ENCODE assay signal across 8 mouse cellular contexts in the genomic region with DNA sequence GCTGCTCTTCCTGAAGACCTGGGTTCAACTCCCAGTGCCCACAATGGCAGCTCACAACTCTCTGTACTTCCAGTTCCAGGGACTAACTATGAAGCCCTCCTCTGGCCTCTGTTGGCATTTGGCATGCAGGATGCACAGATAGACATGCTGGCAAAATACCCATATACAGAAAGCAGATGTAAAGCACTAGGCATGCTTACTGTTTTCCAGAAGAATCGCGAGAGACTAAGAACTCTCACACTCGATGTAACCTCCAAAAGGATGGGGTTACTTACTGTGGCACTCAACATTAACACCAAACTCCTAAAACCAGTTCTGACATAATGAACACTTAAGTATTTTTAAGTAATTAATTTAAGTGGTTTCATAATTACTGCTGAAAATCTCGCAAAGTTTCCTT. TPM values are rescaled to one million over a fixed set of nuclear protein-coding genes. Genes with fewer than 3 reads are reported as not detected.
DNase-seq lines count a peak whose midpoint lies in the region; ATAC-seq and TF ChIP-seq lines count a peak whose summit lies in the region.

No protein-coding gene starts in this region.

- 37% methylated on average over 4 of the region's 4 CpGs for WGBS in liver, adult 2 months
- 51% methylated on average over 4 of the region's 4 CpGs for WGBS in hindbrain, postnatal 0 days

- peak overlapping the region; percentile 80 for H3ac ChIP-seq in myocyte (ENCODE audit: control insufficient read depth, insufficient read length)

- H3K79me2 ChIP-seq in liver, adult 2 months (ENCODE audit: control insufficient read depth, insufficient read depth, low read length) = peaks cover 40% of the 10 kb centered on the region
- H3K79me2 ChIP-seq in myocyte (ENCODE audit: control insufficient read depth, insufficient read depth) = peaks cover 58% of the 10 kb centered on the region

- H3K36me3 ChIP-seq in liver, adult 2 months (ENCODE audit: control insufficient read depth, insufficient read depth, low read length) = no peaks in the 10 kb centered on the region
- no peaks in the 10 kb centered on the region for H3K36me3 ChIP-seq in hindbrain, postnatal 0 days (ENCODE audit: insufficient read depth, low read length)
- H3K36me3 ChIP-seq in myocyte (ENCODE audit: control insufficient read depth, insufficient read depth) = peaks cover 5% of the 10 kb centered on the region

- no peak for ATAC-seq in hindbrain, postnatal 0 days

- no peak overlapping the region for H3K27ac ChIP-seq in liver, adult 2 months (replicated peaks; ENCODE audit: insufficient read depth, low read depth, low read length)
- no peak overlapping the region for H3K27ac ChIP-seq in cortical plate, adult 2 months (ENCODE audit: insufficient read depth, low read length)
- peak overlapping the region; percentile 98 for H3K27ac ChIP-seq in hindbrain, postnatal 0 days

- H3K9ac ChIP-seq in liver, adult 2 months (ENCODE audit: low read depth, low read length) = peak overlapping the region; percentile 97
- peak overlapping the region; percentile 90 for H3K9ac ChIP-seq in hindbrain, postnatal 0 days (replicated peaks; ENCODE audit: low read length)

- H3K4me1 ChIP-seq in liver, adult 2 months (ENCODE audit: control insufficient read depth, insufficient read depth, low read length) = peaks cover 7% of the 10 kb centered on the region; the same call in 1 of the 2 replicates
- peaks cover 8% of the 10 kb centered on the region for H3K4me1 ChIP-seq in cortical plate, adult 2 months (ENCODE audit: control insufficient read depth, insufficient read depth, low read length)
- 0 out of 2 replicates have a peak, but pooled peaks cover 4% of the 10 kb centered on the region for H3K4me1 ChIP-seq in hindbrain, postnatal 0 days (ENCODE audit: insufficient read depth, low read length)

- no peaks in the 10 kb centered on the region for H3K9me3 ChIP-seq in hindbrain, postnatal 0 days (ENCODE audit: low read length)

- H3K4me2 ChIP-seq in hindbrain, postnatal 0 days (ENCODE audit: low read depth, low read length) = peak overlapping the region; percentile 73
- peak overlapping the region; percentile 80 for H3K4me2 ChIP-seq in myocyte (ENCODE audit: low read depth)

- no peak for TF ChIP-seq CTCF in liver, adult 2 months (IDR thresholded peaks at IDR 0.05; ENCODE audit: low read depth, low read length)
- TF ChIP-seq CTCF in cortical plate, adult 2 months (IDR thresholded peaks at IDR 0.05; ENCODE audit: extremely low read depth, insufficient read depth, low read length) = no peak
- TF ChIP-seq CTCF in hindbrain, postnatal 0 days (IDR thresholded peaks at IDR 0.05; ENCODE audit: low read depth) = no peak

- TF ChIP-seq POLR2A in liver, adult 2 months (IDR thresholded peaks at IDR 0.05; ENCODE audit: extremely low read depth, insufficient read depth, low read length) = no peak
- no peak for TF ChIP-seq POLR2A in cortical plate, adult 2 months (IDR thresholded peaks at IDR 0.05; ENCODE audit: extremely low read depth, insufficient read depth, low read length)
- no peak for TF ChIP-seq POLR2A in myocyte (IDR thresholded peaks at IDR 0.05; ENCODE audit: insufficient read length, low read depth)

- no peaks in the 10 kb centered on the region for H3K27me3 ChIP-seq in liver, adult 2 months (ENCODE audit: control insufficient read depth, insufficient read depth, low read length)
- H3K27me3 ChIP-seq in hindbrain, postnatal 0 days (ENCODE audit: insufficient read depth, low read length) = no peaks in the 10 kb centered on the region
- H3K27me3 ChIP-seq in myocyte (ENCODE audit: control insufficient read depth, insufficient read depth, insufficient read length) = no peaks in the 10 kb centered on the region

- no peak for DNase-seq in liver, adult 2 months (ENCODE audit: extremely low read depth, low read depth, low spot score)
- DNase-seq in liver = no peak
- no peak for DNase-seq in hindbrain, postnatal 0 days (ENCODE audit: low spot score)
- DNase-seq in ovary, adult 18-20 months (ENCODE audit: low spot score) = no peak
- DNase-seq in left cerebral cortex, adult 18-20 months (ENCODE audit: low spot score in 2 of 2) = no peak
- DNase-seq in frontal cortex, postnatal 14 days (ENCODE audit: low spot score in 2 of 2) = no peak

- peak overlapping the region; percentile 76 for H3K4me3 ChIP-seq in liver, adult 2 months (ENCODE audit: insufficient read depth, low read depth, low read length)
- H3K4me3 ChIP-seq in cortical plate, adult 2 months (ENCODE audit: insufficient read depth, low read length) = peak overlapping the region; percentile 87
- H3K4me3 ChIP-seq in hindbrain, postnatal 0 days (ENCODE audit: low read length) = peak overlapping the region; percentile 74
- H3K4me3 ChIP-seq in myocyte = peak overlapping the region; percentile 85

TF ChIP-seq in myocyte, 11 proteins besides CTCF, POLR2A, EP300 and RAD21:
- no peak for TF ChIP-seq TCF3 (IDR thresholded peaks at IDR 0.05; ENCODE audit: insufficient read length, low read depth)
- no peak for TF ChIP-seq MAX (IDR thresholded peaks at IDR 0.05; ENCODE audit: low read depth)
- TF ChIP-seq E2F4 (IDR thresholded peaks at IDR 0.05; ENCODE audit: insufficient read depth) = no peak
- TF ChIP-seq MYOD1 (IDR thresholded peaks at IDR 0.05; ENCODE audit: control insufficient read depth in 1 of 3, insufficient read length in 2 of 3, low read depth in 2 of 3) = no peak
- no peak for TF ChIP-seq REST (IDR thresholded peaks at IDR 0.05; ENCODE audit: insufficient read depth, insufficient read length)
- no peak for TF ChIP-seq SRF (IDR thresholded peaks at IDR 0.05; ENCODE audit: control insufficient read depth, insufficient read length, low read depth)
- no peak for TF ChIP-seq MYOG (IDR thresholded peaks at IDR 0.05; ENCODE audit: control insufficient read depth in 1 of 3, insufficient read depth in 1 of 3, insufficient read length in 2 of 3, low read depth in 2 of 3)
- no peak for TF ChIP-seq CEBPB (IDR thresholded peaks at IDR 0.05; ENCODE audit: insufficient read depth, poor library complexity, severe bottlenecking)
- TF ChIP-seq POLR2AphosphoS2 (IDR thresholded peaks at IDR 0.05; ENCODE audit: insufficient read length, low read depth) = no peak
- TF ChIP-seq USF1 (IDR thresholded peaks at IDR 0.05; ENCODE audit: low read depth) = no peak
- TF ChIP-seq TCF12 (IDR thresholded peaks at IDR 0.05; ENCODE audit: insufficient read depth, poor library complexity, severe bottlenecking) = no peak

RNA-seq across cellular contexts. Expression of a gene that starts 0.9 kb away (rescaled TPM):
- 34.2 and 37.6 TPM in 2 replicates for total RNA-seq in liver, adult 2 months (2014; rRNA removed)
- polyA plus RNA-seq in liver, adult 2 months (2012; rRNA removed) = 63.9 and 68.0 TPM in 2 replicates
- 158 TPM in 2 replicates for polyA plus RNA-seq in cortical plate, adult 2 months (2012; rRNA removed)
- 40.9 and 43.1 TPM in 2 replicates for total RNA-seq in hindbrain, postnatal 0 days (2014; rRNA removed)
- polyA plus RNA-seq in hindbrain, postnatal 0 days (2015; fragmentation: Nextera tagmentation; extraction: Ambion mirVana) = 168 and 171 TPM in 2 replicates
- 52.0 TPM for polyA plus RNA-seq in myocyte (2012; fragmentation: generic; extraction: Trizol)
- total RNA-seq in left cerebral cortex, adult 18-20 months (2021) = 100 to 1,000 TPM; 121 to 135 TPM

RNA-seq across cellular contexts. Expression of a gene that starts 6.4 kb away (rescaled TPM):
- 7.3 and 9.9 TPM in 2 replicates for total RNA-seq in liver, adult 2 months (2014; rRNA removed)
- 4.7 and 8.6 TPM in 2 replicates for polyA plus RNA-seq in liver, adult 2 months (2012; rRNA removed)
- polyA plus RNA-seq in cortical plate, adult 2 months (2012; rRNA removed) = 67.1 and 75.0 TPM in 2 replicates
- 11.9 and 13.6 TPM in 2 replicates for total RNA-seq in hindbrain, postnatal 0 days (2014; rRNA removed)
- polyA plus RNA-seq in hindbrain, postnatal 0 days (2015; fragmentation: Nextera tagmentation; extraction: Ambion mirVana) = 82.3 and 93.9 TPM in 2 replicates
- 7.6 TPM for polyA plus RNA-seq in myocyte (2012; fragmentation: generic; extraction: Trizol)
- 10 to 100 TPM; 54.6 to 64.6 TPM for total RNA-seq in left cerebral cortex, adult 18-20 months (2021)

RNA-seq across cellular contexts. Expression of a gene that starts 35.3 kb away (rescaled TPM):
- 223 and 268 TPM in 2 replicates for total RNA-seq in liver, adult 2 months (2014; rRNA removed)
- 87.2 and 94.7 TPM in 2 replicates for polyA plus RNA-seq in liver, adult 2 months (2012; rRNA removed)
- polyA plus RNA-seq in cortical plate, adult 2 months (2012; rRNA removed) = 52.2 and 52.6 TPM in 2 replicates
- total RNA-seq in hindbrain, postnatal 0 days (2014; rRNA removed) = 24.9 and 32.7 TPM in 2 replicates
- polyA plus RNA-seq in hindbrain, postnatal 0 days (2015; fragmentation: Nextera tagmentation; extraction: Ambion mirVana) = 38.2 and 45.8 TPM in 2 replicates
- polyA plus RNA-seq in myocyte (2012; fragmentation: generic; extraction: Trizol) = 22.6 TPM
- total RNA-seq in left cerebral cortex, adult 18-20 months (2021) = 10 to 100 TPM; 38.5 to 44.4 TPM

RNA-seq across cellular contexts. Expression of a gene that starts 47.1 kb away (rescaled TPM):
- total RNA-seq in liver, adult 2 months (2014; rRNA removed) = 11.5 and 15.9 TPM in 2 replicates
- 3.7 and 4.8 TPM in 2 replicates for polyA plus RNA-seq in liver, adult 2 months (2012; rRNA removed)
- polyA plus RNA-seq in cortical plate, adult 2 months (2012; rRNA removed) = 9.2 and 10.5 TPM in 2 replicates
- total RNA-seq in hindbrain, postnatal 0 days (2014; rRNA removed) = 3.9 and 6.2 TPM in 2 replicates
- 12.0 and 13.1 TPM in 2 replicates for polyA plus RNA-seq in hindbrain, postnatal 0 days (2015; fragmentation: Nextera tagmentation; extraction: Ambion mirVana)
- polyA plus RNA-seq in myocyte (2012; fragmentation: generic; extraction: Trizol) = 10.2 TPM
- 1 to 10 TPM; 6.6 to 7.6 TPM for total RNA-seq in left cerebral cortex, adult 18-20 months (2021)

RNA-seq across cellular contexts. Expression of a gene that starts 48.5 kb away (rescaled TPM):
- total RNA-seq in liver, adult 2 months (2014; rRNA removed) = 78.0 and 96.3 TPM in 2 replicates
- polyA plus RNA-seq in liver, adult 2 months (2012; rRNA removed) = 23.7 and 25.2 TPM in 2 replicates
- polyA plus RNA-seq in cortical plate, adult 2 months (2012; rRNA removed) = 52.2 and 53.0 TPM in 2 replicates
- total RNA-seq in hindbrain, postnatal 0 days (2014; rRNA removed) = 120 and 124 TPM in 2 replicates
- polyA plus RNA-seq in hindbrain, postnatal 0 days (2015; fragmentation: Nextera tagmentation; extraction: Ambion mirVana) = 81.7 and 86.5 TPM in 2 replicates
- polyA plus RNA-seq in myocyte (2012; fragmentation: generic; extraction: Trizol) = 24.6 TPM
- total RNA-seq in left cerebral cortex, adult 18-20 months (2021) = 100 to 1,000 TPM; 102 to 108 TPM
